Mouse (Mus musculus) thymus, adult 2 months (tissue): ENCODE measurements at regions not wholly inside any gene's neighbourhood (a gene's known extent, or its start where the extent isn't known, plus 50 kb on each side); places are given as distances from the start of the nearest gene placed in this dataset.
"Not testable (repeated sequence)": the region's sequence is repeated elsewhere in the genome, so short reads cannot be mapped to it uniquely, and the experiment has no call there.

Experiments used
- DNase-seq: peaks from one replicate; pipeline ENCODE4 v3.0.0; 2021
- H3K27ac ChIP-seq: fragments of 200-500 bp; 2 replicates; pipeline ENCODE4 v1.5.1; 2012; ENCODE audit warnings: low read length, control low read depth; ENCODE audit not compliant: control insufficient read depth, insufficient read depth
- H3K27me3 ChIP-seq: fragments of 200-500 bp; 2 replicates; pipeline ENCODE4 v1.6.1; 2012; ENCODE audit warnings: mild to moderate bottlenecking, low read length, moderate library complexity, mixed read lengths; ENCODE audit not compliant: control insufficient read depth, insufficient read depth
- H3K36me3 ChIP-seq: fragments of 200-500 bp; 2 replicates; pipeline ENCODE4 v1.6.1; 2012; ENCODE audit warnings: mild to moderate bottlenecking, low read length, moderate library complexity; ENCODE audit not compliant: control insufficient read depth, insufficient read depth
- H3K4me1 ChIP-seq: fragments of 200-500 bp; replicated peaks from 2 replicates; pipeline ENCODE4 v1.6.1; 2012; ENCODE audit warnings: low read length; ENCODE audit not compliant: control insufficient read depth, insufficient read depth
- H3K4me3 ChIP-seq: fragments of 200-500 bp; 2 replicates; pipeline ENCODE4 v1.5.1; 2012; ENCODE audit warnings: mild to moderate bottlenecking, low read length, control low read depth, moderate library complexity; ENCODE audit not compliant: control insufficient read depth, insufficient read depth
- CTCF ChIP-seq: fragments of 200-500 bp; IDR thresholded peaks from 2 replicates; pipeline ENCODE4 v1.5.1; 2012; ENCODE audit warnings: mild to moderate bottlenecking, control low read depth, low read length, moderate library complexity, borderline replicate concordance; ENCODE audit not compliant: control insufficient read depth, poor library complexity, insufficient read depth; ENCODE audit errors: extremely low read depth
- POLR2A ChIP-seq: fragments of 200-500 bp; IDR thresholded peaks from 2 replicates; pipeline ENCODE4 v1.6.1; 2012; ENCODE audit warnings: mild to moderate bottlenecking, low read length, control low read depth, moderate library complexity; ENCODE audit not compliant: control insufficient read depth, poor library complexity, insufficient read depth; ENCODE audit errors: extremely low read depth
- WGBS: fragments of 180-500 bp; shearing (Covaris S2); methylation state at CpG from one replicate; pipeline ENCODE4 v1.1.7; 2018; 5-methylcytosine and 5-hydroxymethylcytosine counted together

DNA sequence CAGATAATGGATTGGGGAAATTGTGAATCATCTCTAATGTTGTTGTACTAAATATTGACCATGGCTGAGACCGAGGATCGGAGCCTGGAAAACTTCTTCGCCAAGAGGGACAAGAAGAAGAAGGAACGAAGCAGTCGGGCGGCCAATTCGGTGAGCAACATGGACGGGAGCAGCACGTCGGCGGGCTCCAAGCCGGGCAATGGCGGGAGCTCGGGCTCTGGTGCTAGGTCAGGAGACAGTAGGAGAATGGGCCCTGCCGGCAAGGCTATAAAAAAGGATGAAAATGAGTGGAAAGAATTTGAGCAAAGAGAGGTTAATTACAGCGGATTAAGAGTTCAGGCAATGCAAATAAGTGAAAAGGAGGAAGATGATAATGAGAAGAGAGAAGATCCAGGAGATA lies 55.0 kb upstream of the Zfp990 start:
- not testable (repeated sequence) for H3K4me3 ChIP-seq, H3K4me1 ChIP-seq, H3K27me3 ChIP-seq, H3K27ac ChIP-seq, DNase-seq, H3K36me3 ChIP-seq
- WGBS = 96% methylated on average over 16 of the region's 16 CpGs

DNA sequence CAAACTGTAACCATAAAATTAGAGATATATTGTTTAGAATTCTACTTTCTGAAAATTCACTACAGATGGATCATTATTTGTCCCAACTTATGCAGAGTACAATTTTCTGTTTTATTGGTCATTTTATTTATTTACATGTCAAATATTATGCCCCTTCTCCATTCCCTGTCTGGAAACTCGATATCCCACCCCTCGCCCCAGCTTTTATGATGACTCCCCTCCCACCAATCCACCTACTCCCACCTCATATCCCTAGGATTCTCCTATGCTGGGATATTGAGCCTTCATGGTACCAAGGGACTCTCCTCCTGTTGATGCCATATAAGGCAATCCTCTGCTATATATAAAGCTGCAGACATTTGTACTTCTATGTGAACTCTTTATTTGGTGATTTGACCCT lies 62.0 kb upstream of the Zfp990 start:
- no peaks in the 10 kb centered on the region for H3K36me3 ChIP-seq
- DNase-seq = no peak
- 81% methylated on average over 2 of the region's 2 CpGs for WGBS
- no peaks in the 10 kb centered on the region for H3K4me1 ChIP-seq
- TF ChIP-seq POLR2A = no peak
- no peak for TF ChIP-seq CTCF
- H3K27me3 ChIP-seq = no peaks in the 10 kb centered on the region
- no peak overlapping the region for H3K4me3 ChIP-seq
- H3K27ac ChIP-seq = no peak overlapping the region

DNA sequence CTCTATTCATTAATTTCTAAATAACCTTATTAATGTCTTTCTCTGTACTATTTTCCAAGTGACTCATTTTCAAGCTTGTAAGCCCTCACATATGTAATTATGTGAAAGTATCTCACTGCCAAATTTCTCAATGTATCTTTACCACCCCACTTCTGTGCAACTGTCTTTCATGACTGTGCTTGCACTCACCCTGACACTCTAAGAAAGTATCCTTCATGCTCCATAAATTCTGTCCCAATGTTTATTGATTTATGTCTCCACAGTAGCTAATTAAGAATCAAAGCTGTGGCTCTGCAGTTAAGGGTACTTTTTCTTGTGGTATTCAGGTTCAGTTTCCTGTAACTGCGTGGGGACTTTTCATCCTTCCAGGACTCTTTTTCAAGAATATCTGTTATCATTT lies 73.8 kb upstream of the Zfp990 start:
- not testable (repeated sequence) for H3K4me3 ChIP-seq, H3K4me1 ChIP-seq, H3K27ac ChIP-seq, DNase-seq, H3K36me3 ChIP-seq, H3K27me3 ChIP-seq
- 80% methylated on average over 1 of the region's 1 CpGs for WGBS

DNA sequence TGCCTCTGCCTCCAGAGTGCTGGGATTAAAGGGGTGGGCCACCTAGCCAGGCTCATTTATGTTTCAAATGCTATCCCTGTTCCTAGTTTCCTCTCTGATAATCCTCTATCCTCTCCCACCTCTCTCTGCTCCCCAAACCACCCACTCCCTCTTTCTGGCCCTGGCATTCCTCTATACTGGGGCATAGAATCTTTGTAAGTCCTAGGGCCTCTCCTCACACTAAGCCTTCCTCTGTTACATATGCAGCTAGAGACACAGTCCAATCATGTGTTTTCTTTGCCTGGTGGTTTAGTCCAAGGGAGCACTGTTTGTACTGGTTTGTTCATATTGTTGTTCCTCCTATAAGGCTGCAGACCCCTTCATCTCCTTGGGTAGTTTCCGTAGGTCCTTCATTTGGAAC lies 76.0 kb upstream of the Zfp990 start:
- DNase-seq = no peak
- H3K27ac ChIP-seq = no peak overlapping the region
- H3K36me3 ChIP-seq = no peaks in the 10 kb centered on the region
- no peaks in the 10 kb centered on the region for H3K27me3 ChIP-seq
- H3K4me1 ChIP-seq = no peaks in the 10 kb centered on the region
- H3K4me3 ChIP-seq = no peak overlapping the region
- no peak for TF ChIP-seq CTCF
- no peak for TF ChIP-seq POLR2A
- 91% methylated on average over 1 of the region's 1 CpGs for WGBS

DNA sequence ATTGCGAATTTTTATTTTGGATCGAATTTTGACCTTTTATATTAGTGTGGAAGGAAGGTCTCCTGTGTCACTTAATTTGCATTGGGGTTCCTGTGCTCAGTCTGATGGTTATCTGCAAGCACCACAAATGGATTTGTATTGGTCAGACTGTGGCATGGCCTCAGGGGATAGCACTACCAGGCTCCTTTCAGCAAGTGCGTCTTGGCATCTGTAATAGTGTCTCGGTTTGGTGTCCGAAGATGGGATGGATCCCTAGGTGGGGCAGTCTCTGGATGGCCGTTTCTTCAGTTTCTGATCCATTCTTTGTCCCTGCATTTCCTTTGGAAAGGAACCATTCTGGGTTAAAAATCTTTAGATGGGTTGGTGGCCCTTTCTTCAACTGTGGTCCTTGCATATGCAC lies 76.5 kb upstream of the Zfp990 start:
- no peaks in the 10 kb centered on the region for H3K27me3 ChIP-seq

DNA sequence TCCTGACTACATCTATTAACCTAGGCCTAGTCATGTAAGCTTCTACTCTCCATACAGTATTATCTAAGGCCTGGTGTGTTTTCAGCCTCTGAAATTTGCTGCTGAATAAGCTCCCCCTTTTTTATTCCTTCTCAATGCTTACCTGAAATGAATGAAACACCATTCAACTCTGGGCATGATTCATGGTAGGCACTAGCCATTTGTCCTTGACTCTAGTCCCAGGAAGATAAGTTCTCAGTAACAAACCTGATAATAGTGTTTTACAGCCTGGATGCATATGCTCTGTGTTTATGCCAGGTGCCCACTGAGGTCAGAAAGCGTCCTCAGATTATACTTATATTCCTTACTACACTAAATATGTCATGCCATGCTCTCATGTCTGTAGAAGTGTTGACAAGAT lies 77.3 kb upstream of the Zfp990 start:
- H3K27me3 ChIP-seq, H3K36me3 ChIP-seq, DNase-seq, H3K27ac ChIP-seq, H3K4me1 ChIP-seq, H3K4me3 ChIP-seq: not testable (repeated sequence)
- WGBS = 42% methylated on average over 1 of the region's 1 CpGs

More for the DNA sequence above, 76.5 kb upstream of the Zfp990 start:
- Histone ChIP-seq H3K27ac (no peak overlapping the region), H3K4me3 (no peak overlapping the region), H3K4me1 (no peaks in the 10 kb centered on the region), H3K36me3 (no peaks in the 10 kb centered on the region)
- no peak for DNase-seq
- 73% methylated on average over 6 of the region's 6 CpGs for WGBS
- no peak for TF ChIP-seq POLR2A
- TF ChIP-seq CTCF = no peak

DNA sequence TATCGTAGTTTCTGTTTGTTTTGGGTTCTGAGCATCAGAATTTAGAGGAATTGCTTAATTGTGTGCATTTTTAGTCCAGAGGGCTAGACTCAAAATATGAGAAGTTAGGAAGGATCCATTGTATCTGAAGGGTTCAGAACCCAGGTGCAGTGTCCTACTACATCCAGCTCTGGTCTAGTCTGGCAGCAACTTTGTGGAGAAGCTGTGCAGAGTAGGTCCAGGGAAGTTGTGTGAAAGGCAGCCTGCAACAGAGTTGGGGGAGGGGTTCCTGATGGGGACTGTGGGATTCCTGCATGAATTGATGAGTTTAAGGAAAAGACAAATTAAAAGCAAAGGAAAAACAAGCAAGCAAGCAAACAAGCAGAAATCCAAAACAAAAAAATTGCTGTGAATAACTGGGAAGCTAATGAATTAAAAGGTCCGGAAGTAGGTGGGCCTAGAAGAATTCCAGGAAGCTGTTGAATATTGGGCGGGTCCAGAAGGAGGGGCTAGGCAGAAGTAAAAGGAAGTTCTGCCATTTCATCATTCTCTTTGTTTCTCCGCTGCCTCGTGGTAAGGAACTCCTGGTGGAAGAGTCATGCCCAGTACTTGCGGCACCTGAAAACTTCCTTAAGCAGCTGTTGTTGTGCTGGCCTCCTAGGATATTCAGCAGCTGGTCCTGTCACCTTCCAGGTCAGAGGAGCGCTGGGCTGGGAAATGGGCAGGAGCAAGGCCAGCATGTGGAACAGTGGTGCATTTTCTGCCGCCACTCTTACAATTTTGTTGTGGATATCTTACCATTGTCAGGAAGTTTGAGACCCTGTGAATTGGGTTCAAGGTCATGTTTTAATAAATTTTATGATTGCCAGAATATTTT lies 78.4 kb upstream of the Zfp990 start:
- Histone ChIP-seq H3K36me3 (no peaks in the 10 kb centered on the region), H3K4me3 (no peak overlapping the region), H3K27me3 (no peaks in the 10 kb centered on the region), H3K27ac (no peak overlapping the region), H3K4me1 (no peaks in the 10 kb centered on the region)
- WGBS = 74% methylated on average over 8 of the region's 8 CpGs
- DNase-seq = no peak
- no peak for TF ChIP-seq CTCF
- no peak for TF ChIP-seq POLR2A

DNA sequence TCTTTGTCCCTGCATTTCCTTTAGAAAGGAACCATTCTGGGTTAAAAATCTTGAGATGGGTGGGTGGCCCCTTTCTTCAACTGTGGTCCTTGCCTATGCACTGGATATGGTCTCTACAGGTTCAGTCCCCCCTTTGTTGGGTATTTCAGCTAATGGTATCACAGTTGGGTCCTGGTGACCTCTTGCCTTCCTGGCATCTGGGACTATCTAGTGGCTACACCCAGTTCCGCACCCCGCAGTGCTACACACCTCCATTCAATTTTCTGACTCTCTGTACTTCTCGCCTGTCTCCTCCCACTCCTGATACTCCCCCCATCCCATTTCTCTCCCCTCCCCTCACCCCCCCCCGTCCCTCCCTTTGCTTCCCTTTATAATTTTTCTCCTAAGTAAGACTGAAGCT lies 92.7 kb upstream of the Zfp990 start:
- H3K36me3 ChIP-seq, H3K27me3 ChIP-seq, H3K4me3 ChIP-seq, H3K27ac ChIP-seq, DNase-seq, H3K4me1 ChIP-seq: not testable (repeated sequence)
- WGBS = 65% methylated on average over 4 of the region's 4 CpGs
